17 mouse cellular contexts compared by ENCODE assay signal in genomic region chr1:168065598-168066041, GRCm38 (mm10).
A peak's percentile ranks its signal among the peaks of the same experiment; 100 is the strongest.
DNase-seq lines count a peak whose midpoint lies in the region; ATAC-seq and TF ChIP-seq lines count a peak whose summit lies in the region.
"Had no signal": no experiment of that assay in that cellular context is flagged by ENCODE, and none has a peak within 500 bp of the region (broad histone marks: within the 10 kb centered on the region; RNA-seq: fewer than 3 reads in every experiment).

No protein-coding gene starts in this region.

- peaks cover 18% of the 10 kb centered on the region for H3K4me1 ChIP-seq in hindbrain, embryonic 15.5 days (replicated peaks)
- H3K4me1 ChIP-seq in hindbrain, embryonic 10.5 days (replicated peaks) = peaks cover 6% of the 10 kb centered on the region; the same call in 1 of the 2 replicates
- H3K4me1 ChIP-seq in lung, postnatal 0 days (ENCODE audit: insufficient read depth, low read depth, low read length) = no peaks in the 10 kb centered on the region

- H3K9ac ChIP-seq in hindbrain, embryonic 15.5 days = no peak overlapping the region
- no peak overlapping the region for H3K9ac ChIP-seq in lung, postnatal 0 days (replicated peaks; ENCODE audit: low read depth)
- H3K9ac ChIP-seq: lung, embryonic 15.5 days had no signal

- no peak for DNase-seq in hindbrain, embryonic 10.5 days (ENCODE audit: low spot score)
- no peak for DNase-seq in lung, postnatal 0 days (ENCODE audit: low spot score)
- no peak for DNase-seq in lung, postnatal 25 days (ENCODE audit: low spot score)
- DNase-seq in ES-CJ7 (ENCODE audit: low read depth, low spot score) (peak; percentile 77), R1 (ENCODE audit: low read depth, low spot score) (peak; percentile 46)
- DNase-seq in spleen, postnatal 4 days (ENCODE audit: low spot score in 2 of 2) = no peak
- DNase-seq: adrenal gland, adult 2 months; cerebellum, adult 8-10 months; gastrocnemius, postnatal 25 days; kidney, adult 8-10 months; kidney, postnatal 36 days; thymus, adult 18-20 months; thymus, postnatal 4 days had no signal

- no peaks in the 10 kb centered on the region for H3K27me3 ChIP-seq in hindbrain, embryonic 15.5 days
- no peaks in the 10 kb centered on the region for H3K27me3 ChIP-seq in hindbrain, embryonic 10.5 days (ENCODE audit: insufficient read depth, poor library complexity, severe bottlenecking)
- no peaks in the 10 kb centered on the region for H3K27me3 ChIP-seq in lung, postnatal 0 days (replicated peaks; ENCODE audit: insufficient read depth, low read length)
- H3K27me3 ChIP-seq: lung, embryonic 15.5 days had no signal

- no peak overlapping the region for H3K27ac ChIP-seq in hindbrain, embryonic 15.5 days (replicated peaks)
- no peak overlapping the region for H3K27ac ChIP-seq in hindbrain, embryonic 10.5 days
- peak overlapping the region; percentile 60; the same call in 1 of the 2 replicates for H3K27ac ChIP-seq in lung, postnatal 0 days (ENCODE audit: low read length)
- H3K27ac ChIP-seq: limb, embryonic 10.5 days; lung, embryonic 15.5 days had no signal

- H3K9me3 ChIP-seq in hindbrain, embryonic 15.5 days = no peaks in the 10 kb centered on the region
- no peaks in the 10 kb centered on the region for H3K9me3 ChIP-seq in hindbrain, embryonic 10.5 days
- no peaks in the 10 kb centered on the region for H3K9me3 ChIP-seq in lung, postnatal 0 days (ENCODE audit: low read length)
- H3K9me3 ChIP-seq: limb, embryonic 10.5 days; lung, embryonic 15.5 days had no signal

- TF ChIP-seq CTCF in lung, postnatal 0 days (IDR thresholded peaks at IDR 0.05) = 0 out of 2 replicates have a peak, but pooled peaks have one; percentile 17

- ATAC-seq in hindbrain, embryonic 15.5 days (ENCODE audit: low FRiP score, low read depth) = peak; percentile 79; the same call in 1 of the 2 replicates
- ATAC-seq in lung, postnatal 0 days = no peak
- ATAC-seq: midbrain, embryonic 16.5 days had no signal

- no peaks in the 10 kb centered on the region for H3K36me3 ChIP-seq in hindbrain, embryonic 15.5 days
- H3K36me3 ChIP-seq in hindbrain, embryonic 10.5 days = no peaks in the 10 kb centered on the region
- H3K36me3 ChIP-seq in lung, postnatal 0 days (ENCODE audit: insufficient read depth, low read length) = no peaks in the 10 kb centered on the region
- H3K36me3 ChIP-seq: limb, embryonic 10.5 days; lung, embryonic 15.5 days had no signal

- no peak for TF ChIP-seq EP300 in lung, postnatal 0 days (IDR thresholded peaks at IDR 0.05)

- 36% methylated on average over 6 of the region's 6 CpGs for WGBS in hindbrain, embryonic 15.5 days
- WGBS in hindbrain, embryonic 10.5 days = 36% methylated on average over 6 of the region's 6 CpGs
- WGBS in lung, postnatal 0 days = 58% methylated on average over 6 of the region's 6 CpGs

- no peak overlapping the region for H3K4me2 ChIP-seq in hindbrain, embryonic 15.5 days
- no peak overlapping the region for H3K4me2 ChIP-seq in lung, postnatal 0 days (replicated peaks; ENCODE audit: low read depth, low read length)
- H3K4me2 ChIP-seq: lung, embryonic 15.5 days had no signal

- no peak overlapping the region for H3K4me3 ChIP-seq in hindbrain, embryonic 15.5 days
- H3K4me3 ChIP-seq in hindbrain, embryonic 10.5 days = no peak overlapping the region
- H3K4me3 ChIP-seq in lung, postnatal 0 days (ENCODE audit: low read depth, low read length) = no peak overlapping the region
- H3K4me3 ChIP-seq: limb, embryonic 10.5 days; lung, embryonic 15.5 days had no signal

Comparison
In these comparisons a context has a peak if more than half of its experiments do, and no peak if none do; other contexts are left out.
1. DNase-seq: peak in ES-CJ7 (single experiment) and R1 (single experiment); none in hindbrain, embryonic 10.5 days (single experiment), lung, postnatal 0 days (single experiment), lung, postnatal 25 days (single experiment) and spleen, postnatal 4 days (0 of 2).